Mouse (Mus musculus) forebrain, embryonic 13.5 days (tissue): ENCODE results near the gene Zdhhc23. TPM values are rescaled to one million over a fixed set of nuclear protein-coding genes. Genes with fewer than 3 reads are reported as not detected.

Experiments used
- ATAC-seq: fragments of 200-750 bp; cut with Nextera tagmentation; 2 replicates; pipeline ENCODE4 v1.8.0; 2017
- H3K27ac ChIP-seq: fragments of 300-500 bp; sonication (generic); 2 replicates; pipeline ENCODE4 v1.5.1; 2015; ENCODE audit warnings: inconsistent platforms, mild to moderate bottlenecking, moderate library complexity
- H3K27me3 ChIP-seq: fragments of 300-500 bp; sonication (generic); 2 replicates; pipeline ENCODE4 v1.6.1; 2015; ENCODE audit warnings: mild to moderate bottlenecking, inconsistent platforms
- H3K36me3 ChIP-seq: fragments of 300-500 bp; sonication (generic); 2 replicates; pipeline ENCODE4 v1.6.1; 2015; ENCODE audit warnings: mild to moderate bottlenecking, inconsistent platforms; ENCODE audit not compliant: poor library complexity, severe bottlenecking
- H3K4me1 ChIP-seq: fragments of 300-500 bp; sonication (generic); 2 replicates; pipeline ENCODE4 v1.6.1; 2015; ENCODE audit warnings: inconsistent platforms
- H3K4me2 ChIP-seq: fragments of 300-500 bp; sonication (generic); 2 replicates; pipeline ENCODE4 v1.6.1; 2015; ENCODE audit warnings: inconsistent platforms, mild to moderate bottlenecking, moderate library complexity
- H3K4me3 ChIP-seq: fragments of 300-500 bp; sonication (generic); 2 replicates; pipeline ENCODE4 v1.5.1; 2015; ENCODE audit warnings: mild to moderate bottlenecking, inconsistent platforms
- H3K9ac ChIP-seq: fragments of 300-500 bp; sonication (generic); 2 replicates; pipeline ENCODE4 v1.6.1; 2015; ENCODE audit warnings: mild to moderate bottlenecking, inconsistent platforms
- H3K9me3 ChIP-seq: fragments of 300-500 bp; sonication (generic); replicated peaks from 2 replicates; pipeline ENCODE4 v1.6.1; 2016; ENCODE audit warnings: inconsistent platforms
- WGBS: fragments of 180-500 bp; shearing (Covaris S2); methylation state at CpG from one replicate; pipeline ENCODE4 v1.1.7; 2015; 5-methylcytosine and 5-hydroxymethylcytosine counted together
- microRNA-seq: library from miRNA; unstranded; fragments of <30 nt; microRNA quantifications from one replicate; pipeline ENCODE4, GENCODE M21; 2016
- polyA plus RNA-seq: library from polyadenylated mRNA; unstranded; fragments of >200 nt; fragmentation: Nextera tagmentation; extraction: Ambion mirVana; gene quantifications from 2 replicates; pipeline ENCODE4 v1.2.1, GENCODE M21; 2015

Zdhhc23 gene
- polyA plus RNA-seq, 1 experiment from 2014 or later, result 0.76 TPM

DNA sequence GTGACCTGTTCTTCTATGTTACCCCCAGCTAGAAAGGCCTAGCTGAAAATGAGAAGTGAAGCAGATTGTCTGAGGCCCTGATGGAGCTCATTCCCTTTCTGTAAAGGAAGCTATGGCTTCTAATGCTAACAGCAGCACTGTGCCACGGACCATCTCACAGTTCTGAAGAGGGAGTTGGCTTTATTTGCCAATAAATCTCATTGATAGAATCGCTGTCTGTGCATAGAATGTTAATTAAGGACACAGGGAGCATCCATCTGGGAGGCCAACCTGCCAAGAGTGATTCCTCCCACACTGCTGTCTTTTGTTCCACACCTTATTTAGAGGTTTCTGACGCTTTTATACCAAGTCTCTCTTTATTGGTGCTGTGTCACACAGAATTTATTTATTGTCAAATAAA is 48.1 kb downstream of the Zdhhc23 start:
- Histone ChIP-seq H3K4me1 (no peaks in the 10 kb centered on the region), H3K4me2 (no peak overlapping the region), H3K4me3 (no peak overlapping the region), H3K9me3 (no peaks in the 10 kb centered on the region), H3K27me3 (no peaks in the 10 kb centered on the region), H3K27ac (no peak overlapping the region), H3K36me3 (no peaks in the 10 kb centered on the region), H3K9ac (no peak overlapping the region)
- no peak for ATAC-seq
- 71% methylated on average over 3 of the region's 3 CpGs for WGBS

DNA sequence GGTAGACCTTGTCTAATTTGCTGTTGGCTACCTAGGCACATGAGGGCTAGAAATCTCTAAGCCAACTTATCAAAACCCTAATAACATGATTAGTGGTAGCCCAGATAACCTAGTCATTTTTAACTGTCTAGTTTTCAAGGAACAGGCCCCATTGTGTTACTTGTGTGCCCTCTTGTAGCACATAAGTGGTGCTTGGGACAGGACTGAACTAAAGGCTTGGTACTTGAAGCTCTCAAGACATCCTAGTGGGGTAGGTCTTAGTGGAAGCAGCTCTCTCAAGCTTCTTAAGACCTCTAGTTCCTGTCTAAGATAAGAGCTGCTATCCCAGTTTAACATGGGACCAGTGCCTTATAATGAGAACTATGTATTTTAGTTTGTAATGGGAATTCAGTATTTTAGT is 49.0 kb downstream of the Zdhhc23 start:
- H3K4me2 ChIP-seq, result no peak overlapping the region
- H3K27me3 ChIP-seq, result no peaks in the 10 kb centered on the region
- no peak for ATAC-seq
- no peaks in the 10 kb centered on the region for H3K4me1 ChIP-seq
- H3K9ac ChIP-seq, result no peak overlapping the region
- no peak overlapping the region for H3K4me3 ChIP-seq
- H3K9me3 ChIP-seq, result no peaks in the 10 kb centered on the region
- no peaks in the 10 kb centered on the region for H3K36me3 ChIP-seq
- no peak overlapping the region for H3K27ac ChIP-seq

DNA sequence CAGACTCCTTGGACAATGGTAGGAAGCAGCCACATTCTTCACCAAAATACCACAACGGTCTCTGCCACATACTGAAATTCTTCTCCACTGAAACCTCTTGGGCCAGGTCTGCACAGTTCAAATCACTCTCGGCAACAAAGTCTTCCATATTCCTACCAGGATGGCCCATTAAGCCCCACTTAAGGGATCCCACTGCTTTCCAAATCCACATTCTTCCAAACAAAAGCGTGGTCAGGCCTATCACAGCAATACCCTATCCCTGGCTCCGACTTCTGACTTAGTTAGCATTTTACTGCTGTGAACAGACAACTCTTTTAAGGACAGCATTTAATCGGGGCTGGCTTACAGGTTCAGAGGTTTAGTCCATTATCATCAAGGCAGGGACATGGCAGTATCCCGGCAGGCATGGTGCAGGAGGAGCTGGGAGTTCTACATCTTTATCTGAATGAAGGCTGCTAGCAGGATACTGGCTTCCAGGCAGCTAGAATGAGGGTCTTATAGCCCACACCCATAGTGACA is 53.2 kb downstream of the Zdhhc23 start, which contains the start of gene Qtrt2:
Gene Qtrt2, minus strand, starts transcription at position 469 of the 519 bp plus-strand sequence.
- H3K36me3 ChIP-seq, result no peaks in the 10 kb centered on the region
- H3K27ac ChIP-seq, result no peak within 1 kb of the TSS
- 66% methylated on average over 6 of the region's 6 CpGs for WGBS
- H3K9ac ChIP-seq, result no peak within 1 kb of the TSS
- H3K4me1 ChIP-seq, result peaks cover 5% of the 10 kb centered on the region; the same call in 1 of the 2 replicates
- H3K27me3 ChIP-seq, result no peaks in the 10 kb centered on the region
- H3K9me3 ChIP-seq, result no peaks in the 10 kb centered on the region
- H3K4me3 ChIP-seq, result no peak within 1 kb of the TSS
- H3K4me2 ChIP-seq, result no peak within 1 kb of the TSS
- no peak for ATAC-seq

DNA sequence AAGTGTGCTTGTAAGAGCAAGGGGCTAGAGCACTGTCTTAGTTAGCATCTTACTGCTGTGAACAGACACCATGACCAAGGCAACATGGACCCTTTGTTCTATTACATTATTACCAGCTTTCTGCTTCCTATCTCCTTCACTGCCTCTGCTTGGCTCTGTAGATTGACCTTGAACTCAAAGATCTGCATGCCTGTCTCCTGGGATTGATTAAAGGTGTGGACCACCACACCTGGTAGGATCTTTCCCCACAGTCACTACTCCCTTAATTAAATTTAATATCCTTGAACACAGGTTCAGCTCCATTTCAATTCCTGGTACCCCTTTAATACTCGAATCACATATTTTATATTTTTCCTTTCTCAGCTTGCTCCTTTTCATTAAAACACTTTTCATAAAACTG is 53.7 kb downstream of the Zdhhc23 start:
- no peak overlapping the region for H3K27ac ChIP-seq
- H3K9ac ChIP-seq, result no peak overlapping the region
- H3K27me3 ChIP-seq, result no peaks in the 10 kb centered on the region
- WGBS, result 91% methylated on average over 1 of the region's 1 CpGs
- H3K4me2 ChIP-seq, result no peak overlapping the region
- H3K9me3 ChIP-seq, result no peaks in the 10 kb centered on the region
- ATAC-seq, result no peak
- H3K4me3 ChIP-seq, result no peak overlapping the region
- peaks cover 5% of the 10 kb centered on the region; the same call in 1 of the 2 replicates for H3K4me1 ChIP-seq
- no peaks in the 10 kb centered on the region for H3K36me3 ChIP-seq

DNA sequence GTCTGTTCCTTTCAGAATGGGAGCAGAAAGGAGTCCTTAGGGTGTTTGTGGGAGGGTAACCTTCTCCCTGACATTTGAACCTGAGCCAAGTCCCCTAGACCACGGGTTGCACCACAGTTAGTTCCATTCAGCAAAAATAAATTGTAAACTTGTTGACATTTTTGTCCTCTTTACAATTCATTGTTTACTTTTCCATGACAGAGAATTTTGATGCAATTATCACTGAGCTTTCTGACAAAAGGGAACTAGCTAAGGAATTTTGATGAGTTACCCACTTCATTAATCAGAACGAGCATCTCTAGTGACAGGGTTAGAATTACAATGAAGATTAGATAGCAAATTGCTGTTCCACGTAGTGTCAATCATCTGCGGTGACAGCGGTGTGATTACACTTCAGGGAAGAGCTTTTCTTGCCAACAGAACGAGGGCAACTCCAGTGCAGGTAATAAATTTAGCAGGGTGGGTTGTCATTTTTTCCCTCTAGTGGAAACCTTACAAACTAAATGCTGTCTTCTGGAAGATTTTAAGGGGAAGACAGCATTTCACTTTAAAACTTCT is 54.5 kb downstream of the Zdhhc23 start:
- H3K4me3 ChIP-seq, result no peak overlapping the region
- H3K4me1 ChIP-seq, result peaks cover 5% of the 10 kb centered on the region; the same call in 1 of the 2 replicates
- peak; percentile 72 for ATAC-seq
- no peak overlapping the region for H3K4me2 ChIP-seq
- 57% methylated on average over 6 of the region's 6 CpGs for WGBS
- H3K27ac ChIP-seq, result no peak overlapping the region
- no peaks in the 10 kb centered on the region for H3K9me3 ChIP-seq
- no peak overlapping the region for H3K9ac ChIP-seq
- H3K27me3 ChIP-seq, result no peaks in the 10 kb centered on the region
- H3K36me3 ChIP-seq, result no peaks in the 10 kb centered on the region

DNA sequence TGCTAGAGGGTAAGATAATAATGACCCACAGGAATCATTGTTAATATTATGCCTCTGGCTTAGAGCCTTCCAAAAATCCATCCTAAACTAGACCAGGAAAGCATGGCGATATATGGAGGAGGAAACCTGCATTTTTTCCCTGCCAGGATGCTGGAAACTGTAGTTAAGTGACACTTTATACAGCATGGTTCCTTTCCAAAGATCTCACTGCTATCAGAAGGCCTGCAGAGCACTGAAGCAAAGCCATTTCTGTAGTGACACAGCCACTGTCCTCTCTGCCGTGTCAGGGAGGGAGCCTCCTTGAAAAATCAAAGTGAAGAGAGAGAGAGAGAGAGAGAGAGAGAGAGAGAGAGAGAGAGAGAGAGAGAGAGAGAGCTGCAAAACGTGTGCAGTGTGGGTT is 57.0 kb downstream of the Zdhhc23 start:
- Histone ChIP-seq H3K4me3 (no peak overlapping the region), H3K9me3 (no peaks in the 10 kb centered on the region), H3K36me3 (no peaks in the 10 kb centered on the region), H3K27me3 (no peaks in the 10 kb centered on the region), H3K4me1 (peaks cover 5% of the 10 kb centered on the region; the same call in 1 of the 2 replicates), H3K4me2 (no peak overlapping the region), H3K27ac (no peak overlapping the region), H3K9ac (no peak overlapping the region)
- no peak for ATAC-seq
- 44% methylated on average over 3 of the region's 3 CpGs for WGBS

- Histone ChIP-seq H3K4me3 (no peak overlapping the region), H3K4me1 (peaks cover 5% of the 10 kb centered on the region; the same call in 1 of the 2 replicates), H3K9me3 (no peaks in the 10 kb centered on the region), H3K4me2 (no peak overlapping the region), H3K27ac (no peak overlapping the region), H3K36me3 (no peaks in the 10 kb centered on the region), H3K27me3 (no peaks in the 10 kb centered on the region), H3K9ac (no peak overlapping the region)
- WGBS, result 37% methylated on average over 2 of the region's 2 CpGs
- no peak for ATAC-seq
These were observed 57.6 kb downstream of the Zdhhc23 start for GRCm38 (mm10) chr16:43922024-43922423.

GRCm38 (mm10) chr16:43918867-43919266 is 60.7 kb downstream of the Zdhhc23 start:
- WGBS, result 96% methylated on average over 3 of the region's 3 CpGs
- ATAC-seq, result no peak
- no peak overlapping the region for H3K4me3 ChIP-seq
- no peaks in the 10 kb centered on the region for H3K9me3 ChIP-seq
- H3K4me1 ChIP-seq, result peaks cover 3% of the 10 kb centered on the region; the same call in 1 of the 2 replicates
- H3K4me2 ChIP-seq, result no peak overlapping the region
- H3K9ac ChIP-seq, result no peak overlapping the region
- H3K27me3 ChIP-seq, result no peaks in the 10 kb centered on the region
- peaks cover 7% of the 10 kb centered on the region; the same call in 1 of the 2 replicates for H3K36me3 ChIP-seq
- H3K27ac ChIP-seq, result no peak overlapping the region

Small RNA genes within 50 kb of the gene (microRNA-seq; reads per million reads assigned to microRNA genes)
- gene Mir3470b, result not detected

Other genes starting within 250 kb of the Zdhhc23 start
- 0.11 and 0.15 TPM in 2 replicates for gene Drd3, start 225.8 kb downstream of the Zdhhc23 start, polyA plus RNA-seq
- 12.7 and 16.1 TPM in 2 replicates for gene Ccdc191, start 90.0 kb downstream of the Zdhhc23 start, polyA plus RNA-seq
- 29.6 and 30.8 TPM in 2 replicates for gene Qtrt2, start 53.0 kb downstream of the Zdhhc23 start, polyA plus RNA-seq
- gene Gramd1c, start 83.6 kb upstream of the Zdhhc23 start, polyA plus RNA-seq, result 2.1 and 2.9 TPM in 2 replicates
- 63.6 and 73.3 TPM in 2 replicates for gene Atp6v1a, start 159.9 kb upstream of the Zdhhc23 start, polyA plus RNA-seq
- 90.4 and 95.0 TPM in 2 replicates for gene Naa50, start 160.0 kb upstream of the Zdhhc23 start, polyA plus RNA-seq
- gene Usf3, start 193.5 kb upstream of the Zdhhc23 start, polyA plus RNA-seq, result 3.3 and 3.7 TPM in 2 replicates